In the genomic region with DNA sequence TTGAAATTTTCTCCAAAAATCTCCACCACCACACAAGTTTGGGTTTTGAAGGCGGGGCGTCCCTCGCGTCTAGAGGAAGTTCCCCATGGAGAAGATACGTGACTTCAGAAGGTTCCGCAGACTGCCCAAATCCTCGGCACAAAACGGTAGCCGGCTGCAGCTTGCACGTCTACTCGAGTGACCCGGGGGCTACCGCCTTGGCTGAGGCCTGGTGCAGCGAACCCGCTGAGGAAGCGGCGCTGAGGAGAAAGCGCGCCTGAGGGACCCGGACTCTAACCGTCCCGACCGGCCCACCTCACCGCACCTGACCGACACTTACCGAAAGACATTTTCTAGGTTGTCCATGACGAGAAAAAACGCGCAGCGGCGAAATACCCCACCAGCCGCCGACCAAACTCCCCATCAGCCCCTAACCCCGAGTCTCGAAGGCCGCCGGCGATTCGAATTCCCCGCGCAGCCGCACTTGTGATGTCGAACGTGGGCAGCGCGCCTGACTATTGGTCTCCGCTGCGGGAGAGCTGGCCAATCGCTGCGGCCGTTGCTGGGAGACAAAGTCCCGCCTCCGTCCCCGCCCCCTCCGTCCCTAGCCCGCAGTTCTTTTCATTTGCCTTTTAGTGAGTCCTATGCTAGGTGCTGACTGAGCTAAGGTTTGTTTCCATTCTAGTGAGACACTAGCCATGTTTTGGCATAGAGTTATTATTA, we compare ENCODE assay signal across 7 mouse cellular contexts. TPM values are rescaled to one million over a fixed set of nuclear protein-coding genes. Genes with fewer than 3 reads are reported as not detected.
DNase-seq lines count a peak whose midpoint lies in the region; ATAC-seq lines count a peak whose summit lies in the region.

A gene (minus strand): TSS at position 465 of the 702 bp plus-strand sequence.

- peaks cover 34% of the 10 kb centered on the region for H3K36me3 ChIP-seq in limb, embryonic 10.5 days
- H3K36me3 ChIP-seq in midbrain, embryonic 13.5 days, result no peaks in the 10 kb centered on the region

- peak within 1 kb of the TSS; percentile 85 for H3K27ac ChIP-seq in limb, embryonic 10.5 days
- H3K27ac ChIP-seq in midbrain, embryonic 13.5 days, result no peak within 1 kb of the TSS

- peak within 1 kb of the TSS; percentile 76 for H3K4me3 ChIP-seq in limb, embryonic 10.5 days
- H3K4me3 ChIP-seq in midbrain, embryonic 13.5 days (replicated peaks), result peak within 1 kb of the TSS; percentile 60

- H3K9ac ChIP-seq in midbrain, embryonic 13.5 days (replicated peaks), result peak within 1 kb of the TSS; percentile 51

- H3K27me3 ChIP-seq in limb, embryonic 10.5 days (ENCODE audit: low read depth, poor library complexity, severe bottlenecking), result 0 out of 2 replicates have a peak, but pooled peaks cover 7% of the 10 kb centered on the region
- no peaks in the 10 kb centered on the region for H3K27me3 ChIP-seq in midbrain, embryonic 13.5 days

- H3K4me1 ChIP-seq in limb, embryonic 10.5 days, result peaks cover 12% of the 10 kb centered on the region
- peaks cover 15% of the 10 kb centered on the region for H3K4me1 ChIP-seq in midbrain, embryonic 13.5 days (replicated peaks)

- H3K9me3 ChIP-seq in limb, embryonic 10.5 days (replicated peaks), result no peaks in the 10 kb centered on the region
- H3K9me3 ChIP-seq in midbrain, embryonic 13.5 days, result no peaks in the 10 kb centered on the region

- WGBS in limb, embryonic 10.5 days, result under 1% methylated on average over 56 of the region's 56 CpGs
- under 1% methylated on average over 56 of the region's 56 CpGs for WGBS in midbrain, embryonic 13.5 days

- ATAC-seq in granulocyte monocyte progenitor cell, adult 5-6 weeks (replicated peaks; ENCODE audit: poor library complexity, severe bottlenecking), result peak; percentile 98
- peak; percentile 99 for ATAC-seq in midbrain, embryonic 13.5 days

- H3K4me2 ChIP-seq in midbrain, embryonic 13.5 days (replicated peaks), result peak within 1 kb of the TSS; percentile 78

- DNase-seq in adrenal gland, adult 8-10 months, result peak; percentile 88
- peak; percentile 92 for DNase-seq in embryo, embryonic 9.5 days (ENCODE audit: extremely low spot score)
- peak; percentile 90 for DNase-seq in kidney, adult 11 months
- peak; percentile 98 for DNase-seq in limb, embryonic 10.5 days (ENCODE audit: low spot score)
- DNase-seq in spleen, adult 12 weeks (ENCODE audit: low spot score), result peak; percentile 84

RNA-seq across cellular contexts. Expression of the gene that starts here (rescaled TPM):
- total RNA-seq in adrenal gland, adult 8-10 months (2022), result 1 to 10 TPM in 2 of 4 experiments, under 1 TPM in 2; 0.52 to 1.1 (median 0.89) TPM
- 26.9 and 56.1 TPM in 2 replicates for total RNA-seq in granulocyte monocyte progenitor cell, adult 5-6 weeks (2014; fragmentation: Nextera tagmentation)
- total RNA-seq in granulocyte monocyte progenitor cell, adult 5-6 weeks (2017), result 61.3 and 66.2 TPM in 2 replicates
- polyA plus RNA-seq in limb, embryonic 10.5 days (2016; fragmentation: Nextera tagmentation; extraction: Ambion mirVana), result 112 and 126 TPM in 2 replicates
- polyA plus RNA-seq in midbrain, embryonic 13.5 days (2015; fragmentation: Nextera tagmentation; extraction: Ambion mirVana), result 24.4 and 26.4 TPM in 2 replicates

Comparison
In these comparisons a context has a peak if more than half of its experiments do, and no peak if none do; other contexts are left out.
1. RNA of the gene that starts here (total RNA-seq): 26.9 to 66.2 TPM in granulocyte monocyte progenitor cell, adult 5-6 weeks; 0.52 to 1.1 TPM in adrenal gland, adult 8-10 months; every median in the first group is over 10 times any median in the second.
2. Peak in every context shown above with its lines, with median percentiles within 50 percentile points of each other: DNase-seq.